Mouse (Mus musculus) spleen, adult 12 weeks (tissue): ENCODE results near the gene Myo9a.
A peak's percentile ranks its signal among the peaks of the same experiment; 100 is the strongest.
"Not testable (repeated sequence)": the region's sequence is repeated elsewhere in the genome, so short reads cannot be mapped to it uniquely, and the experiment has no call there.

Experiments
- DNase-seq: peaks from one replicate; pipeline ENCODE4 v3.0.0; 2022; ENCODE audit warnings: low spot score

The Myo9a gene

DNA sequence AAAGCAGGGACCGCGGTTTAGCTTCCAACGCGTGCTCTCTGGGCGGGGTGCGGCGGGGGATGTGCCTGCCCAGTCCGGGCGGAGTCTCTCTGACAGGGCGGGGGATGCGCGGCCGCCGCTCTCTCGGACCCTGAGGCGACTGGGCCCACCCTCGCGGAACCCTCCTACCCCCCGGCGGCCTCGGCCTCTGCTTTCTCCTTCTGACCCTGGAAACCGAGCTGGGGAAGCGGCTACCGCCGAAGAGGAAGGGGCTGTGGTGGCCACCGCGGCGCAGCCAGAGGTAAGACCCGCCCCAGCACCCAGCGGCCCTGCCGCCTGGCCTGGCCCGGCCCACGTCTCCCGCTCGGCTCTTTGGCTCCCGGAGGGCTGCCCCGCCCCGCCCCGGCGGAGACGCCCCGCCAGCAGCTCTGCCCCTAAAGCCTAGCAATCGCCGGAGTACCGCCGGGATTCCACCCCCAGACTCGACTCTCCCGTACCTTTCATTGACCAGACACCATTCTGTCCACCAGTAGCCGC, 428 bp downstream of the Myo9a start:
- DNase-seq, result peak; percentile 92

DNA sequence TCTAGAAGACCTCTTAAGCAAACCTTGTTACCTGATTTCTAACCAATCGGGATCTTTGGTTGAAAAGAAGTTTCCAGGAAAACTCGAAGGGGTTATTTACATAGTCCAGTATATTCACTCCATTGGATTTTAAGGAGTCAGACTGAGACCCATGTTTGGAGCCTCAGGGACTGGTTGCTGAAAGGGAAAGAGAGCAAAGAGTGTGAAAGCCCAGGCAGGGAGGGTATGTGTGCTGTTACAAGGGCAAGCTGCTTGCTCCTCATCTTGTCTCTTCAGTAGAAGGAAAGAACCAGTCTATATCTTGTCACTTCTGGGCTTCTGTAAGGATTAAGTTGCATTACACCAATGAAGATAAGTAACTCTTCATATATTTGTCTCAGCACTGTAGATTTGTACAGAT, 1.3 kb downstream of the Myo9a start:
- DNase-seq, result no peak

DNA sequence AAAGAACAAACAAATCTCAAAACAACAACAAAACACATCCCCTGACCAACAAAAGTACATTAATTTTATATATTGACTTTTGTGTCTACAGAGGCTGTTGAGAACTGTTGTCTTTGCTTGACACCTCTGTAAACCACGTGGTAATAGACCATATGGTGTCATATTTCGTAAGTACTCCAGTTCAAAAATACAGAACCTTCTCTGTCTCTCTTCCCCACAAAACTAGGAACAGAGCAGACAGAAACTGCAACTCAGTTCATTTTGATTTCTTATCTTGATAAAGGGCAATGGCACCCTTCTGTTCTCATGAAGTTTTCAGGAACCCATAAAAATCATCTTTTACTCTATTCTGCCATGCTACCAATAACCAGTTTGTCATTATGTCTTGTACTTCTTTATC, 4.5 kb downstream of the Myo9a start:
- DNase-seq, result no peak

DNA sequence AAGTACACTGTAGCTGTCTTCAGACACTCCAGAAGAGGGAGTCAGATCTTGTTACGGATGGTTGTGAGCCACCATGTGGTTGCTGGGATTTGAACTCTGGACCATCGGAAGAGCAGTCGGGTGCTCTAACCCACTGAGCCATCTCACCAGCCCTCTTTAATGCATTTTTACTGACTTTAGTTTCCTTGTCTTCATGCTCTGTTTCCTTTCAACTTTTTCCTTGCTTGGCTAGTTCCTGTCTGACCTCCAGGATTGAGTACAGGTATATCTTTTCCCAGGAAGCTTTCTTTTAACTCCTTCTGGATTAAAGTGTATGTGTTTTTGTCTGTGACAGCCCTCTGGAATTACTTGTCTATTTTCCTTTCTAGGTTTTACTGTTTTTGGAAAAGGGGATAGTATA, 6.3 kb downstream of the Myo9a start:
- not testable (repeated sequence) for DNase-seq

DNA sequence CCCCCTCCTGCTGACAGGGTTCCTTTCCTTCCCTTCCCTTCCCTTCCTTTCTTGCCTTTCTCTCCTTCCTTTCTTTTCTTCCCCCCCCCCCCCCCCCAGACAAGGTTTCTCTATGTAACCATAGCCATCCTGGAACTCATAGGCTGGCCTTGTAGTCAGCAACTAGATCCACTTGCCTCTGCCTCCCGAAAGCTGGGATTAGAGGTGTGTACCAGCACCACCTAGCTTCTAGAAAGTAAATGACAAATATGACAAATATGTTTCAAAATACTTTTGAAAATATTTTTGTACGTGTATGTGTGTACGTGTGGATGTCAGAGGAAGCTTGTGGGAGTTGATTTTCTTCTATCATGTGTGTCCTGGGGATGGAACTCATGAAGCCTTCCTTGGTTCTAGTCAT, 9.8 kb downstream of the Myo9a start:
- DNase-seq, result no peak

DNA sequence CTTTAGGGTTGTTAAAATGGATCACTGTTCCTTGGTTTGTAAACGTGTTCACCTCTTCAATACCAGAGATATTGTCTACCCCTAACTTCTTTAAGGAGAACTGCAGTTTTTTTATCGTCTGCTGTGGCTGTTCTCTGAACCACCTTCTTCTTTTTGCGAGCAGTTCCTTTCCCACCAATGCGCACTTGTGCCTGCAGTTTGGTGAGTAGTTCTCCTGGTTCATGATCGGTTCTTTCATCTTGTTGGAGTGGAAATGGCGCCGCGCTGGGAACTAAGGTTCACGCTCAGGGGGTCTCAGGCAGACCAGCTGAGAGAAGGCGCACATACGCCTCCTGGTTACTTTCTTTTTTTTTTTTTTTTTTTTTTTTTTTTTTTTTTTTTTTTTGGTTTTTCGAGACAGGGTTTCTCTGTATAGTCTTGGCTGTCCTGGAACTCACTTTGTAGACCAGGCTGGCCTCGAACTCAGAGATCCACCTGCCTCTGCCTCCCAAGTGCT, 16.3 kb downstream of the Myo9a start:
- DNase-seq, result not testable (repeated sequence)

DNA sequence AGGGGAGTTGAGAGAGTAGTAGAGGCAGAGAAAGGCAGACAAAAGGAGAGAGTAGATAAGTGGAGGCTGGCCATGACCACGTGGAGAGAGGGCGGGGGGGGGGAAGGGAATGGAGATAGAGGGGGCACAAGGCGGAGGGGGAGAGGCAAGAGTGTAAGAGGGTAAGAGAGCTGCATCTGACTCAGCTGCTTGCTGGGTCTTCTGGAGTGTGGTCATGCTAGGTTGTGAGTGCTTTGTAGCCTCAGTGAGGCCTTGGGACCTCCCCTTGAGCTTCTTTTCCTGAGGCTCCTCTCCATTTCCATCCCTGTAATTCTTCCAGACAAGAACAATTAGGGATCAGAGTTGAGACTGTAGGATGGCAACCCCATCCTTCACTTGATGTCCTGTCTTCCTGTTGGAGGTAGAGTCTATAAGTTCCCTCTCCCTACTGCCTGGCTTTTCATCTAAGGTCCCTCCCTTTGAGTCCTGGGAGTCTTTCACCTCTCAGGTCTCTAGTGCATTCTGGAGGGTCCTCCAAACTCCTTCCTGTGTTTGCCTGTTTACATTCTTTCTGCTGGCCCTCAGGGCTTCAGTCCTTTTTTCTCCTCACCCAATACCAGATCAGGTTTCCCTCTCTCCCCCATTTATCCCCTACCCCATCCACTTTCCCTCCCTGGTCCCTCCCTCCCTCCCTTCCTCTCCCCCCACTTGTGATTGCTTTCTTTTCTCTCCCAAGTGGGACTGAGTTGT, 55.5 kb downstream of the Myo9a start:
- DNase-seq, result not testable (repeated sequence)

DNA sequence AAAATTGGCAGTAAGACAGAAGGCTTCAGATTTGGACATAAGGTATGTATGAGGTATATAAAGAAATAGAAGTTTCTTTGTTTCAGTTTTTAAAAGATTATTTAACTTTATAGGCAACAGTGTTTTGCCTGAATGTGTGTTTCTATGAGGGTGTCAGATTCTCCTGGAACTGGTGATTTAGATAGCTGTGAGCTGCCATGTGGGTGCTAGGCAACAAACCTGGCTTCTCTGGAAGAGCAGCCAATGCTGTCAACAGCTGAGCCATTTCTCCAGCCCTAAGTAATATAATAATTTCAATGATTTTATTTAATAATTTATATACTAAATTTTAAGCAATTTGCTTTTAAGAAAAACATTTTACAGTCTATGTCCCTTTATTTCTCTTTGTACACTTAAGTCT, 133.9 kb downstream of the Myo9a start:
- no peak for DNase-seq

DNA sequence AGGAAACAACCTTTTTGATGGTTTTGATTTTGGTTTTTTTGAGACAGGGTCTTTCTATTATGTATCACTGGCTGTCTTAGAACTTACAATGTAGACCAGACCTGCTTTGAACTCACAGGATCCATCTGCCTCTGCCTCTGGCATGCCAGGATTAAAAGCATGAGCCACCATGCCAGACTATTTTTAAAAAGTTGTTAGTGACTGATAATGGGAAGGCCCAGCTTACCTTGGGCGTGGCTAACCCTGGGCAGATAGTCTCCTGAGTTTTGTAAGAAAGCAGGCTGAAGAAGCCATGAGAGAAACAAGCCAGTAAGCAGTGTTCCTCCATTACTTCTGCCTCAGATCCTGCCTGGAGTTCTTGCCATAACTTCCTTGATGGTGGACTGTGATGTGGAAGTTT, 152.7 kb downstream of the Myo9a start:
- DNase-seq, result no peak

DNA sequence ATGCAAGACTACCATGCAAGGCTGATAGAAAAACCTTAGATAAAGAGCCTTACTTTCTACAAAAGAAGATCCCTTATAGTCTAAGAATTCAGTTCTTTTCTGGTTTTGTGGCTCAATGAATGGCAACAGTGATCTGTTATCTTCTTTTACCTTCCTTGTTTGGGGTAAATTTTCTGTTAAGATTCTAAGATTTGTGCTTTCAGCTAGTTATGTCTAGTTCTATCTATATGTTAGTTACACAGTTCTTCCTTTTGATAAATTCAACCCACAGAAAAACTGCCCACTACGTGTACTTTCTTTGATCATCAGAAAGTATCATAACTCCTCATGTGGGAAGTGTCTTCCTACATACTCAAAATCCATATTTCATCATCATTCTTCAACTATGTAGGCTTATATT, 164.1 kb downstream of the Myo9a start:
- DNase-seq, result no peak

DNA sequence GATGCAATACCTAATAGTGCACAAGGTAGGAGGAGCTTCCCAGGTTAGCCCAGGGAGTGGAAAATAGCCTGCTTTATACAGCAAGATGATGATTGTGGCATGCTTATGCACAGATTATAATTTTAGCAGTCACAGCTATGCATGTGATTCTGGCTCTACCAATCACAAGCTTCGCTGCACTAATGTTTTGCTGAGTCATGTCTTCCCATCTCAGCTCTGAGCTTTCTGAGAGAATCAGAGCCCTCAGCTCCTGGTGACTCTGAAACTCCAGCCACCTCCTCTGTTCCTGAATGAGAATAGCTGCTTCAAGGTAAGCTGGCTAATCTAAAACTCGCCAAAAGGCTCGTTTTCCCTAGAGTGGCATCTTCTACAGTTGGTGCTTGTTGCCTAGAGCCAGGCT, 179.6 kb downstream of the Myo9a start:
- DNase-seq, result no peak

DNA sequence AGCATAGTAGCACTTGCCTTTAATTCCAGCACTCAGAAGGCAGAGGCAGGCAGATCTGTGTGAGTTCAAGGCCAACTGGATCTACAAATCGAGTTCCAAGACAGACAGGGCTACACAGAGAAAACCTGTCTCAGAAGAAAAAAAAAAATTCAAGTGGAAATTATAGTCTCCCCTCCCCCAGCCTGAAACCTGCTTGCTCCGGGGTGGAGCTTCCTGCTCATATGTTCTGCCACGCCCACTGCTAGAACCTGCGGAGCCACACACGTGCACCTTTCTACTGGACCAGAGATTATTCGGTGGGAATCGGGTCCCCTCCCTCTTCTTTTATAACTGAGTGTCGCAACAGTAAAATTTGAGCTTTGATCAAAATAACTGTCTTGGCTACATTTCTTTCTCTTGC, 185.2 kb downstream of the Myo9a start:
- DNase-seq, result not testable (repeated sequence)

DNA sequence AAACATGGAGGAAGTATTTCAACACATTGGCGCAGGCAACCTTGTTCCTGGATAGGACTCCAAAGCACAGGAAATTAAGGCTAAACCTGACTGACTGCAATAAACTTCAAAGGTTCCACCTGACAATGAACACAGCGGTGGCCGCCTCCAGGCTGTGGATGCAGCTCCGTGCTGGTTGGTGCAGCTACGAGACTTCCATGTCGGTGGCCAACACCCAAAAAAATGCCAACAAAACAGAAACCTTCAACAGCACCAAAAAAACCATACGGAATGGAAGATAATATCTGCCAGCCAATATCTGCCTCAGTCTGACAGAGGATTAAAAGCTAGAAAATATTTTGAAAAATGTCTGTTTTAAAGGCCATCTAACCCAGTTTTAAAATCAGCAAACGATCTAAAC, 187.8 kb downstream of the Myo9a start:
- DNase-seq, result no peak

DNA sequence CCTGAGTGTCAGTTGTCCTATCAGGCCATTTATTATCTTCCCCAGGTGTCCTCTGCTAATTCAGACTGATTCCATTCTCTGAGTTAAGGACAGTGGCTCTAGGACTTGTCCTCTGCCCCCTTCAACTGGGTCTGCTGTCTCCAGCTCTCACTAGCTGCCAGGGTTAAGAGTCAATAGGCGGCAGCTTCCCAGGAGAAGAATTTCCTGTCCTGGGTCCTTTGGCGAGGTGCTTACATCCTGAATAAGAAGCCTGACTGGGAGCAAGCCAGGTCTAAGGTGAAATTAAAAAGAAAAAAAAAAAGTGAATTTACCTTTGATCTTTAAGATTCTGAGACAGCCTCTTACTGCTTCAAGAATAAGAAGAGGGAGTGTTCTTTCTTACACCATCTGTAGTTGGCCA, 189.0 kb downstream of the Myo9a start:
- no peak for DNase-seq

DNA sequence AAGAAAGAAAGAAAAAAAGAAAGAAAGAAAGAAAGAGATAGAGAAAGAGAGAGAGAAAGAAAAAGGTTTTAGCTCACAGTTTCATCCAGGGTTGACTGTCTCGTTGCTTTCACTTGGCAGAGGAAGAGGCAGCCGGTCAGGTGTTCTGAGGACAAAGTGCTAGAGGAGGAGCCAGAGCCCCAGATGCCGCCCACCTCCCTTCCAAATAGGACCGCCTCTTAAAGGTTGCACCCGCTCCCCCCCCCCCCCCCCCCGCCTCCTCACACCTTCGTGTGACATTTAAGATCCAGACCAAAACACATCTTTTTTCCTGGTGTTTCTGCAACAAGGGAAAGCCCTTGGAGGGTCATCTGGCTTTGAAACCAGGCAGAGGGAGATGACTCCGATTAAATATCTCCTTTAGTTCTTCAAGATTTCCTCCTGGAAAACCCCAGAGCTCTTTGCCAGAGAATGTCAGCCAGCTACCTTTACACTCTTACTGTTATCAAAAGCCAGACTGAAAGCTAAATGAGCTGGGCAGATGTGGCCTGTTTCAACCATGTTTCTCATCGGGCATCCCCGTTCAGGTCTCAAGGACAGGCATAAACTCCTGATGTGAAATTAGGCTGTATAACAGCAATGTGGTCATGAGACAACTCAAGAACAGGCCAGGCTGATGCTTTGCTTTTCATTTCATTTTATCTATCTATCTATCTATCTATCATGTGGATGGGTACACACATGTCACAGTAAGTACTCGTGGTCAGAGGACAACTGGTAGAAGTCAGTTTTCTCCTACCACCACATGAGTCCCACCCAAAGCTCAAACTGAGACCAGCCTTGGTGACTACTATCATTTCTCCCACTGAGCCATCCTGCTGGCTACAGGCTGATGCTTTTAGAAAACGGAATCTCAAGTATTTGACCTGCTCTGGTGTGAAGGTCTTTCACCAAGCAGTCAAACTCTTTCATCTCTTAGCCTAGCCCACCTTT, 190.5 kb downstream of the Myo9a start:
- DNase-seq, result no peak

DNA sequence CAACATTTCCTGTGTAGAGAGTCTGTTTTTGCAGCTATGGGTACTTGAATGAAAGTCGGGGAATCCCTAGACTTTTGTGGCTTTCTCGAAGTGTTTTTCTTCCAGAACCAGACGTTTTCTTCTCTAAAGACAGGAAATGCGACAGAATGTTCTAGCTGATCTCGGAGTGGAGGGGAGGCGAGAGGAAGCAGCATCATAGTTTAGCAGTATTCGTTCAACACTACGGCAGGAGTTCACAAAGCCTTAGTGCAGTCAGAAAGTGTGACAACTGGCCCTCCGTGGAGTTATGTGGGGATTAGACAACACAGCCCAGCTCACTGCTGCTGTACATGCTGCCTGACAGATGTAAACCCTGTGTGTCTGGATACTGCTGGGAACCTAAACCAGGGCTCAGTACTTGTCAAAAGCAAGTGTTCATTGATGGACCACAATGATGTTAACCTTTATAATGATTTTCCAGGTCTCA, 191.2 kb downstream of the Myo9a start:
- DNase-seq, result peak; percentile 10

DNA sequence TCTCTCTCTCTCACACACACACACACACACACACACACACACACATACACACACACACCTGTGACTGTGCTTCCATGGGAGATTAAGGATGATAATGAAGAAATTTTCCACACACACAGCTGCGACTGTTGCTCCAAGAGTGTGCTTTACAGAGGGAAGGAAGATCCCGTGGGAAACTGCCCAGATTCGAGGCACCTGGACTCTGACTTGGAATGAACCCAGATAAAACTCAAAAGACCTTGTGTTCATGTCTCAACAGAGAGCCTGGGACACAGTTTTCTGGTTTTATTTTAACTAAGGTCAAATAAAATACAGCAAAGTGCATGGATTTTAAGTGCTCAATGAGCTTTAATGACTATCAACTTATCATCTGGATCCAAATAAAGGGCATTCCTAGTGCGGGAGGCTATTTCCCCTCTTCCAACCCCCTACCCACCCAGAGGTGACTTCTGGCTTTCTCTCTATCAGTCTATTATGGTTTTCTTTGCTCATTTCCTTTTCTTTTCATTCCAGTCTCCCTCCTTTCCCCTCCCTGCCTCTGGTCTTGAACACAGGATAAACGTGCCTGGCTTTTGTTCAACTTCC, 191.9 kb downstream of the Myo9a start:
- DNase-seq, result no peak

DNA sequence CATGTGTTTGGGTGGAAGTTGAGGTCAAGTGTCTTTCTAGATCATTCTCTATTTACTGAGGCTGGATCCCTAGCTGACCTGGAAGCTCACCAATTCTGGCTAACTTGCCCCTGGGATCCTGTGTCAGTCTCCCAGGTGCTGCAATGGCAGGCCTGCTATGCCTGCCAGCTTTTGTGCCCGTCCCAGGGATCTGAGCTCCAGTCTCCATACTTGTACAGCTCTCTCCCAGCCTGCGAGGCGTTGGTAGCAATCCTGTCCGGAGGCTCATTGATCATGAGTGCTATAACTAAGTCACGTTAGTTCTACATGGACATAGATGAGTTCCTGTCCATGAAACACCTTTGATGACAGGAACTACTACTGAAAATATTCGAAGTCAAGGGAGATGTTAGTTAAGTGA, 193.1 kb downstream of the Myo9a start:
- DNase-seq, result no peak

DNA sequence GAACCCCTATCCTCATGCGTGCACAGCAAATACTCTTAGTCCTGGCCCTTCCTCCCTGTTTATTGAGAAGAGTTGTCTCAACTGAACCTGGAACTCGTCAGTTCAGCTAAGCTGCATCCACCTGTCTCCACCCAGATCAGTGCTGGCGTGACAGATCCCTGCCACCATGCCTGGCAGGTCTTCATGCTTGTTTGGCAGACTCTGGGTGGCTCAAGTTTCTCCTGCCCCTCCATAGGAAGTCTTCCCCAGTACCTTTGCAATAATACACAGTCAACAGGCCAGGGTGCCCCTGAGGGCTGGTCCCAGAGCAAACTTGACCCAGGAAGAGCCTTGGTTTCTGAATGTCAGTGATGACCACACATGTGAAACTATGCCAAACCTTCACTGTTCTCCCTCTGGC, 194.5 kb downstream of the Myo9a start:
- no peak for DNase-seq

DNA sequence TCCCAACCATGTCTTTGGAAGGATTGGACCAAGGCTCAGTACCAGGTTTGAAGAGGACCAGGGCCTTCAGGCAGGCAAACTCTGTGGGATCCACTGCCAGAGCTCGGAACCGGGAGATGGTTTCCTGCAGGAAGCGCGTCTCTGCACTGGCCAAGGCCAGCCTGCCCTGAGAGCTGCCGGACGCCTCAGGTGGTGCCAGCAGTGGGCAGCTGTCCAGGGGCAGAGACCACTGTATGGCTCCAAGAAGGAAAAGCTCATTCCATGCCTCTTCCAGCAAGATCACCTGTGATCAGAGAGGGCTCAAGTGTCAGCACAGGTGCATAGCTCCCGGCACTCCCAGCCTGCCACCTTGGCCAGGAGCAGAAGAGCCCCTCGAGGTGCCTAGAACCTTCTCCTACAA, 196.6 kb downstream of the Myo9a start:
- DNase-seq, result no peak

DNA sequence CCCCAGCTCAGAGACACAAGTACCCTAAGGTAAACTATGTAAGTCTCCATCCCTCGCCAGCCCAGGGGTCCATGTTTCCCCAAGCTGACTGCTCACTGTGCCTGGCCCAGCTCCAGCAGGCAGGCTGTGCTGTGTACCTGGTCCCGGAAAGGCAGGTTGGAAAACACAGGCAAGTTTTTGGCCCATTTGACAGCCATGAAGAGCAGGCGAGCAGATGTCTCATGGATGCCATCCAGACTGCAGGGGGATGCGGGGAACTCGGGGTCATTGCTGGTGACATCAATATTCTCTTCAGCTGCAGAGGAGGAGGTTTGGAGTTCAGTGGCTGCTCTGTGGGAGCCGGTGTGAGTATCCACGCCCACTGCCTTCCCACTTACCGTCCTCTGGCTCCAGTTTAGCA, 197.5 kb downstream of the Myo9a start:
- DNase-seq, result no peak

DNA sequence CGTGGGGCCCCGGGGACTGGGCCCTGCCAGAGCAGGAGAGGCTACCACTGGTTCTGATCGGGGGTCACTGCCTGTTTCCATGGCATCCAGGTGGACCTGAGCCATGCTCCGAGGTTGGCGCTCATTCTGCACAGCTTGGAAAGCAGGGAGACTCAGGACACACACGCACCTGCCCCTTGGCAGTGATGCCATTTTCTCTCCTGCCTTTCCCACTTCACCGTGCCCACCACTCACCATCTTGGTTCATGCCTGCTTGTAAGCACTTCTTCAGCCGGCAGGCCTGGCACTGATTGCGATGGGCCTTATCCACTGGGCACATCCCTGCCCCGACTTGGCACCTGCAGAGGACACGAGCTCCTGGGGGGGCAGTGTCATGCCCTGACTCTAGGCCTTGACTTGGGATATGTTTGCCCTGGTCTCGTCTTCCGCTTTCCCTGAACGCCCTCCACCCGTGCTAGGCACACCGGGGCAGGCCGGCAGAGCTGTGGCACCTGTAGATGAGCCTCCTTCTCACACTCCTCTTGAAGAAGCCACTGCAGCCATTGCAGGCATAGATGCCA, 198.1 kb downstream of the Myo9a start:
- DNase-seq, result no peak
